Mouse (Mus musculus) urinary bladder, postnatal 10 days (tissue): Measurements from ENCODE around the gene Reps2.
A peak's percentile ranks its signal among the peaks of the same experiment; 100 is the strongest.

ENCODE experiments used
- DNase-seq: peaks from one replicate; pipeline ENCODE4 v3.0.0; 2022; ENCODE audit warnings: low spot score

Gene Reps2

GRCm38 (mm10) chrX:162643091-162643788 lies at the start of gene Reps2:
Reps2 (minus strand) TSS chrX:162643649.
- DNase-seq: peak; percentile 31

DNA sequence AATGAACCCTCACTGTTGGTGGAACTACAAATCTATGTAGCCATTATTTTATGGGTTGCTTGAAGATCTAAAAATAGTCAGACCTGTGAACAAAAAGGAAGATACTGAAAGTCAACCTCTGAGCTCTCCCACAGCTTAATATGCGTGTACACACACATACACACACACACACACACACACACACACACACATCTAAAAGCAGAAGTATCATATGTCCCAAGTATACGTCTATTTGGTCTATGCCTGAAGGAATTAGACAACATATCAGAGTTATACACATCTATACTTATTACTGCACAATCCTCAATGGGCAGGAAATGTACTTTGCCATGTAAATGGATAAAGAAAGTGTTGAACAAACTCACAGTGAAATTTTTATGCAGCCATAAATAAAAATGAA lies 47.8 kb upstream of the Reps2 start:
- DNase-seq: no peak

- DNase-seq: no peak
These were observed 41.9 kb upstream of the Reps2 start for GRCm38 (mm10) chrX:162685394-162685793.

GRCm38 (mm10) chrX:162679506-162679905 lies 36.1 kb upstream of the Reps2 start:
- no peak for DNase-seq

DNA sequence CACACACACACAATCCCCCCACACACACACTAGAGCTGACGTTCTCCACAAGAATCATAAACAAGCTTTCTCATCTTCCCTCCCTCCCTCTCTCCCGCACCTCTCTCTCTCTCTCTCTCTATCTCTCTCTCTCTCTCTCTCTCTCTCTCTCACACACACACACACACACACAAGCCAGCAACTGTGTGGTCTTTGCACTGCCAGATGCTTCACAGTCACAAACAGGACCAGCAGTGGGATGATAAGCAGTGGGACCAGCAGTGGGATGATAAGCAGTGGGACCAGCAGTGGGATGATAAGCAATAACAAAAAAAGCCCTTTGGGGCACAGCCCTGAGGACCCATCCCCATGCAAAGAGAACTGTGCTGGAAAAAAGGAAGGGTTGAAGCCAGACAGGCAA lies 35.4 kb upstream of the Reps2 start:
- DNase-seq: no peak

DNA sequence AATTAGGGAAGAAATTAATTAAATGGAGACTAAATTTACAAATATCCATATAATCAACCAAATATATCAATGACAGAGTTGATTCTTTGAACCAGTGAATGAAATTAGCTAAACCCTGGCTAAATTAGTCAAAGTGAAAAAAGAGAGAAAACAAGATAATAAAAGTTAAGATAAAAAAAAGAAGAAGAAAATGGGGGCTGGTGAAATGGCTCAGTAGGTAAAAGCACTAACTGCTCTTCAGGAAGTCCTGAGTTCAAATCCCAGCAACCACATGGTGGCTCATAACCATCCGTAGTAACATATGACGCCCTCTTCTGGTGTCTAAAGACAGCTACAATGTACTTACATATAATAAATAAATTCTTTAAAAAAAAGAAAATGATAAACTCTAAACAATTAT lies 22.7 kb upstream of the Reps2 start:
- no peak for DNase-seq

DNA sequence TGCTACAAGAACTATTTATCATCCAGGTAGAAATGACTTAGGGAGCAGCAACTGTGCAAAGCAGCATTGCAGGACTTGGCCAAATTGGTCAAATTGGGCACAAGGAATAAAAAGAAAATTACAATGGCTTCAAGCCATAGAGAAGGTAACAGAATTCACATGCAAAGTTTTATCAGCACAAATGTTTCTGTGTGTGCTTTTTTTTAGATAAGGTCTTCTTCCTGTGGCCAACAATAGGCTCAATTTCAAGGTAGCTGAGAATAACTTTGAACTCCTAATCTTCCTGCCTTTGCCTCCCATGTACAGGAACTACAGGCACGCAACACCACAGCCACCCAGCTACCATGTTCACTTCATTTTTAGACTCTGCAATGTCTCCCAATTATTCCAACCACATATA lies 16.7 kb upstream of the Reps2 start:
- DNase-seq: no peak

DNA sequence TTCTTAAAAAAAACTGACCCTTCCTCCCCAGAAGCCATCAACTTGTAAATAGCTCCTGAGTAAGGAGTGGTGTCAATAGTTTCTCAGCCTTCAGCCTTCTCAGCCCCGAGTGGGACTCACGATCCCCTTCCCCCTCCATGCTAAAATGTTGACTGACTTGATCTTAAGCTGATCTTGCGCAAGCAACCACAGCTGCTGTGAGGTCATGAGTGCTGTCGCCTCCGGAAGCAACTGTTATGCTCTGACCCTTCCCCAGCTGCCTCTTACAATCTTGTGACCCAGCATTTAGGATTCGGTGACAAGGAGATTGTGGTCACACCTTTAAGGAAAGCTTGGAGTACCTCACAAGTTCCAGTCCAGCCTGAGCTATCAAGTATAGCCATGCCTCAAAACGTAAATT lies 10.1 kb upstream of the Reps2 start:
- DNase-seq: no peak

GRCm38 (mm10) chrX:162652445-162652844 lies 9.0 kb upstream of the Reps2 start:
- no peak for DNase-seq

DNA sequence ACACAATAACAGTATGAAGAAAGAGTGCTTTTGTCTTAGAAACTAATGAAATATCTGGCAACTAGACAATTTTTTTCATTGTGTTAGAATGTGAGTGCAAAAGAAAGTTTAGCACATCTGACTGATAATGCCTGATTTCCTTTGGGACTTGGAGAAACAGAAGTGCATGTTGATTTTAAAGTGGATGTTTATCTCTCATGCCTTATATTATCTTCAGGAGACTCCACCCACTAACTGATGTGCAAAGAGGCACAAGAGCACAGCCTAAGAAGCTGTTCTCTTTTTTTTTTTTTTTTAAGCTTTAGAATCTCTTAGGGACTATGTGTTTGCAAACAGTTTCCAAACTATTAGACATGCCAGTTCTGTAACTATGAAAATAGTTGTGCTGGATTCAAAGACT lies 7.7 kb upstream of the Reps2 start:
- no peak for DNase-seq

DNA sequence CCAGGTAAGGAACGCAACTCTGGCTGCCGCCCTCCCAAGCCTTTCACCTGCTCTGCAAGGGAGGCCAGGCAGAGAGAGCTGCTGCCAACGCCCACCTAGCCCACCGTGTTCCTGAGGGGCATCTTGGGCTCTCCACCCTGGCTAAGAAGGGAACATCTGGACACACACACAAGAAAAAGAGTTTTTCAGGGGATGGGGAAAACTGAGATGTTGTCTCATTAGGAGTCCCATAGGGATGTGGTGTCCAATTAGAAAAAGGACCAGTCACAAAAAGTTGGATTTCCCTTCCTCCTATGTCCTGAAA lies 292 bp upstream of the Reps2 start:
- no peak for DNase-seq

GRCm38 (mm10) chrX:162642402-162643090 lies 903 bp downstream of the Reps2 start:
- no peak for DNase-seq

DNA sequence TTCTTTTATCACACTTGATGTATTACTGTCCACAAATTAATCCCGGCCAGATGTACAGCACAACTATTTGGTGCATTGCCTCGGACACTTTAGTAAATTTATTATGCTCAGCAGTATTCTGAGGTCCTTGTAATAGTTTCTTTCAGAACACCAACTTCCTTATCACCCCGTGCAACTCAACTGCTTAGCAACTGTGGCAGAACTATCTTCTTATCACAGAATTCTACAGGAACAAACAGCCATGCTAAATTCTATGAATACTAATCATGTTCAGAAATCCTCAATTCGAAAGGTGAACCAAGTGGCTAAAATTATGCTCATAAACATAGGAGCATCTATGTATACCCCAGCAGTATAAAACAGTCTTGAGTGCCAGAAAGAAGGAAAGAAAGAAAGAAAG lies 1.7 kb downstream of the Reps2 start:
- no peak for DNase-seq

- DNase-seq: no peak
These were observed 8.3 kb downstream of the Reps2 start for GRCm38 (mm10) chrX:162635159-162635558.

DNA sequence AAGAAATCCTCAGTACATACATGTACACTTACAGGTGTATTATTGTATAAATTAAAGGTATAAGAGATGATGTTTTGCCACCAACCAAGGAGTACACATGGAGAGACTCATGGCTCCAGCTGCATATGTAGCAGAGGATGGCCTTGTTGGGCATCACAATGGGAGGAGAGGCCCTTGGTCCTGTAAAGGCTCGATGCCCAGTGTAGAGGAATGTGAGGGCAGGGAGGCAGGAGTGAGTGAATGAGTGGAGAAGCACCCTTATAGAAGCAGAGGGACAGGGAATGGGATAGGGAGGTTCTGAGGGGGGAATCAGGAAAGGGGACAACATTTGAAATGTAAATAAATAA lies 21.4 kb downstream of the Reps2 start:
- DNase-seq: no peak

- DNase-seq: no peak
These were observed 22.0 kb downstream of the Reps2 start for GRCm38 (mm10) chrX:162621194-162622090.

DNA sequence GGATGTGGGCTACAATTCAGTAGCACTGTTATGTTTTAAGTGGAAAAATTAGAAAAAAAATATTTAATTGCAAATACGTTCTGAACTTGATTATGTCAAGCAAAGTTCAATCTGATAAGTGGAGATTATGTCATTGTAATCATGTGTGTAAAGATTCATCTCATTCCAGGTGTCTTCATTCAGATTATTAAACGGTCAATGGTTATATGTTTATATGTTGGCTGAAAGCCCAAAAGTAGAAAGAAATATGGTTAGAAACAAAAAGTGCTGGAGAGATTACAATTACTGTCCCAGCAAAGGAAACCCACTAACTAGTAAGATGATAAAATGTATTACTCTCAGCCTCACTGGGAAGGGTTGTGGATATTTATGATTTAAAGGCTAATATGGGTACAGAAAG lies 23.7 kb downstream of the Reps2 start:
- no peak for DNase-seq

GRCm38 (mm10) chrX:162618547-162618946 lies 24.9 kb downstream of the Reps2 start:
- DNase-seq: no peak

GRCm38 (mm10) chrX:162606113-162606512 lies 37.3 kb downstream of the Reps2 start:
- DNase-seq: no peak

- no peak for DNase-seq
These were observed 43.8 kb downstream of the Reps2 start for GRCm38 (mm10) chrX:162599666-162600065.

DNA sequence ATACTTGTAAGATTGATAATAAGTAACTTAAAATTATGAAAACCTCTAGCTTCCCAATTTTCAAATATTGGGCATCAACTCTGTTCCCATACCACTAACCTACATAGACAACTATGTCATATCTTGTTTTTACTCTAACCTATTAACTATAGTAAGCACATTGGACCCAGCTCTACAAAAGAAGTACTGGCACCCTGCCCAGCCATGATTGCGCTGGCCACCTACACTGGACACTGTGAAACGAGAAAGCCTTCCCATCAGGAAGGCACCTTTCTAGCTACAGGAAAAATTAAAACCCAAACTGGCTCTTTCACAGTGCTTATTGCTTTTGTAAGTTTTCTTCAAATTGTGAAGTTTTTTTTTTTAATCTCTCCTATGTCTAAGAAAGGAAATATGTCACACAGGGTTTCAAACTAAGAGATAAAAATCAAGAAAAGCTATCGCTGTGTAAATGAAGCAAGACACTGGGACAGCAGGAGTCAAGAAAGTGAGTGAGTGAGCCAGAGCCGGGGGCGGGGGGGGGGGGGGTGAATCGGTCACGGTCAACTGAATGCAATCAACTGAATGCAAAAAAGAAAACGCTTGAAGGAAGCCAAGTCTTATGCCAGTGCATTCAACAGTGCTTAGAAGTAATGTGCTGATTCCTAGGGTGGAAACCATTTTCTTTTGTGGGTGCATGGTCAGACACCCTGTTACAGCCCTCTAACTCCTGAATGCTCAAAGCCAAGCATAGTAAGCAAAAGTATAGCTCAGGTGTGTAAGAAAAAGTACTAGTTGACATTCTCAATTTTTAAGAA lies 52.2 kb downstream of the Reps2 start:
- no peak for DNase-seq

DNA sequence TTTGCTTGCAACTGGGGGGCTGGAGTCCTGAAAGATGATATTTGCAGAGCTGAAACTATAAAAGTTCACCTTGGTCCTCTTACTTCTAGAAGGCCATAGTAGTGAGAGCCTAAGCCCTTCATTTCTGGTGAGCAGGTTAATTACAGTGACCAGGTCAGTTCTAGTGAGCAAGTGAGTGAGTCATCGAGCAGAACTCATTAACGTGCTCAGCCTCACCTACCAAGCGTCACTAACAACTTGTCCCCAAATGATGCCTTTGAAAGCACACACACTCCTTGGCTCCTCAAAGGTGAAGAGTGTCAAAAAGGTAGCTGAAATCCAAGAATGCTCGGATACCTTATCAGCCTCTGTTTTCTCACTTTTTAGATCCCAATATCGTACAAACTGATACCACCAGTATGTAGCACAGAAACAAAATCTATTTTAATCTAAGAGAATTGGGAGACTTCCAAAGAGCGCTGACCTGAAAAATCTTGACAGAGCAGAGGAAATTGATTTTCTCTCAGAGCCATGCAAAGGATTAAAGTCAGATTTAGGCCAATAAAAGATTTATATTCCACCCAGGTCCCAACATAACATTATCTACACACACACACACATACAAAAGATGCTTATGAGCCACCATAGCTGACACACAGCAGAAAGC lies 53.2 kb downstream of the Reps2 start:
- DNase-seq: no peak
